Mouse (Mus musculus): Measurements from ENCODE around the gene Lmx1b. TPM values are rescaled to one million over a fixed set of nuclear protein-coding genes. Genes with fewer than 3 reads are reported as not detected.

Gene Lmx1b
- polyA plus RNA-seq, 1 experiment, result 16.0 TPM

DNA sequence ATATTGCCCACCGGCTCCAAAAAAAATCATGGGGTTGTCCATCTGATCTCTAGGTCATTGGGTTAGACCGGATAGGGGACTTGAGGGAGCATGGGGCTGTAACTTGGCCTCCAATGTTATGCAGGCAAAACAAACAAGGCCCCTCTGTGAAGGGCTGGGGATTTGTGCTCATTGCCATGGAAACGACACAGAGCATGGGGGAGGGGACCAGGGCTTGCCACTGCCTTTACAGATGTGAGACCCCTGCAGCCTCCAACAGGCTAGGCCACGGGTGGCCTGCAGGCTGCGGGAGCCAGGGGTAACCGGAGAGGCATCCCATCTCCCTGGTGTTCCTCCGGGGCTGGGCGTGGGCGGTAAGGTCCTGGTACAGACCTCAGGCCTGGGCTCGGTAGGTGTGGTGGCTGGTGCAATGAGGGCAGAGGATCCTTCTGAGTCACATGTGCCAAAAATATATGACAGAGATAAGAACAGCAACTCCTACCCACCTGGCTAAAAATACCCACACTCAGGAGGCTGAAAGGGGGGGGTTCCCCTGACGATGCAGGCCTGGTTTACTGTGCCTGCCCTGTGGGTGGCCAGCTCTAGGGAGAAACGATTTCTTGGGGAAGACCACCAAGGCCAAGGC is 47.3 kb downstream of the Lmx1b start:
- TF ChIP-seq POLR2A (IDR thresholded peaks at IDR 0.05; ENCODE audit: borderline replicate concordance, extremely low read depth, insufficient read depth, insufficient read length, poor library complexity, severe bottlenecking) (no peak), CTCF (IDR thresholded peaks at IDR 0.05; ENCODE audit: borderline replicate concordance, extremely low read depth, insufficient read depth, insufficient read length) (no peak)

DNA sequence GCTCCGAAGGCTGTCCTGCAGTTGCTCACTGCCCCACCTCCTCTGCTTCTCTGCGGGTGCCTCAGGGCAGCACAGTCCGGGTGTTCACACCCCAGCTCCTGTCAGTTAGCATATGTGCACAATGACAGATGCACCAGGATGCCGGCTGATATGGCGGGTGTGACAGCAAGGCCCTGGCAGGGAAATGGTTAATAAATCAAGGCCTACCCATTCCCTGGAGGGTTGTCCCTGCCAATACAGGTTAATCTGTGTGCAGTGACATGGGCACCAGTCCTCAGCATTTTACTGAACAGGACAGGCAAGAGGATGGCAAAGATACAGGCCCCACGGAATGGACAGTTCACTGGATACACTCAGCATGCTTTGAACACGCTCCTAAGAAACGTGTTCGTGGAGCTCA is 51.0 kb downstream of the Lmx1b start:
- TF ChIP-seq CTCF (IDR thresholded peaks at IDR 0.05; ENCODE audit: borderline replicate concordance, extremely low read depth, insufficient read depth, insufficient read length) (no peak), POLR2A (IDR thresholded peaks at IDR 0.05; ENCODE audit: borderline replicate concordance, extremely low read depth, insufficient read depth, insufficient read length, poor library complexity, severe bottlenecking) (no peak)
- DNase-seq (ENCODE audit: low read depth), result peak; percentile 31

More for the DNA sequence above, 47.3 kb downstream of the Lmx1b start:
- DNase-seq (ENCODE audit: low read depth), result peak; percentile 80

DNA sequence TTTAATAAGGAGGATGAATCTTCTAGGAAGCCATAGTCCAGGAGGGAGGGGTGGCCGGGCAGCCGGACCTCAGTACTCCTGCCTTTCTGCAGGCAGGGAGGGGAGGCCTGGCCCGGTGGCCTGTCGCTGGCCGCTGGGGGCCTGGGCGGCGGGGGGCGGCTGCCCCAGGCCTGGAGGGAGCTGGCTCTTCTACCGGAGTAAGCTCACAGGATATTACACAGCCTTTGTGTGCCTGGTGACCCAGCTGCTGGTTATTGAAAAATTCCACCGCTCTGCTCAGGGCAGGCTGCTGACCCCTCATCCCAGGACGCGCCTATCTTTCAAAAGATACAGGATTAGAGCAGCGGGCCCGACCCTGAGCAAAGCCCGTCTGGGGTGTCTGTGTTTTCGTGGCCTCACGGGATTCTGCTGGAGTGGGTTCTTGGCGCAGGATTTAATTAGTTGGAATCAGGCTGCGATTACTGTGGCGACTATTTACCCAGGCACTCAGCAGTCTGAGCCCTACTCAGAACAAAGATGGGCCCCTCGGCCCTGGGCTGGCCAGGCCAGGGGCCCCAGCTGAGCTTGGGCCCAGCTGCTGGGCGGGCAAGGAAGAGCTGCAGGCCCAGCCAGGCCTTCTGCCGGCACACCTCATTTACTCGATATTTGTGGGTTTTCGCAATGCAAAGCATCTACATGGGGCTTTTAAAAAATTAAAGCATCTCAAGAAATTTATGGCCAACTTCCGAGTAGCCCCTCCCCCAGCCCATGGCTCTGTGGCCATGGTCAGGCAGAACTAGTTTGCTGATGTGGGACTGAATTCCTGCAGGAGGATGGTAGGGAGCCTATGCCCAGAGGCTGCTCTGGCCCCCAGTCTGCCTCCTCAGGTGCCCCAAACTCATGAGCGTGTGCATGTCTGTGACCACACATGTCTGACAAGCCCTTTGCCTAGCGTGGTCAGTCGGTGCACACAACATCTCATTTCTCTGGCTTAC is 55.1 kb downstream of the Lmx1b start:
- peak; percentile 68 for DNase-seq (ENCODE audit: low read depth)
- TF ChIP-seq POLR2A (IDR thresholded peaks at IDR 0.05; ENCODE audit: borderline replicate concordance, extremely low read depth, insufficient read depth, insufficient read length, poor library complexity, severe bottlenecking), result no peak
- TF ChIP-seq CTCF (IDR thresholded peaks at IDR 0.05; ENCODE audit: borderline replicate concordance, extremely low read depth, insufficient read depth, insufficient read length), result no peak

DNA sequence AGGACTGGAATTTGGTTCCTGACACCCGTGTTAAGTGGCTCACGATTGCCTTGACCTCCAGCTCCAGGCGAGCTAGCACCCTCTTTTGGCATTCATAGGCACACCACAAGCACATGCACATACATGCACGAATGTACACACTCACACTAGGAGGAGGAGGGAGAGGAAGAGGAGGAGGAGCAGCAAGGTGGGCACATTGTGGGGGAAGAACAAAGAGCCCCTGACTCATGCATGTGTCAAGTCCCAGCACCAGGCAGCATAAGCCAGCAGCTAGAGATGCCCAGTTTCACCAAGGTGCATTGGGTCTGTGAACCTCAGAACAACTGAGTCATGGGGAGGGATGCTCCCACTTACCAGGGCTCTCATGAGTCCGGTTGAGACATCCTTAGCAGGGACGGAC is 56.5 kb downstream of the Lmx1b start:
- no peak for TF ChIP-seq POLR2A (IDR thresholded peaks at IDR 0.05; ENCODE audit: borderline replicate concordance, extremely low read depth, insufficient read depth, insufficient read length, poor library complexity, severe bottlenecking)
- TF ChIP-seq CTCF (IDR thresholded peaks at IDR 0.05; ENCODE audit: borderline replicate concordance, extremely low read depth, insufficient read depth, insufficient read length), result no peak
- DNase-seq (ENCODE audit: low read depth), result no peak

DNA sequence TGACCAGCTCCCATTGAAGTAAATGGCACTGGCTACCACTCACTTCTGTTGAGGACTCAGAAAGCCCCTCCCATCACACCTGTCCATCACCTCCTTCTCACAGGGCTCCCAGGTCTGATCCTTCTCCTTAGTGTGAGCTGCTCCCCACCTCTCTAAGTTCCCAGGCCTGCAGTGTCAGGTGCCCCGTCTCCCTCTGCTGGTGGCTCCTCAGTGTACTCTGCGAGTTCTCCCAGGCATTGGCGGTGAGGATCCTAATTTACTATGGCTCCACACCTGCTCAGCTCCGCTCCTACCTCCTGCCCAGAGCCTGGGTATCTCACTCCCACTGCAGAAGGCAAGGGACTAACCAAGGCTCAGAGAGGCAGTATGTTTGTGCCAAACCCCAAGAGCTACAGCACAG is 57.0 kb downstream of the Lmx1b start:
- TF ChIP-seq CTCF (IDR thresholded peaks at IDR 0.05; ENCODE audit: borderline replicate concordance, extremely low read depth, insufficient read depth, insufficient read length) (peak; percentile 48; the same call in 1 of the 2 replicates), POLR2A (IDR thresholded peaks at IDR 0.05; ENCODE audit: borderline replicate concordance, extremely low read depth, insufficient read depth, insufficient read length, poor library complexity, severe bottlenecking) (no peak)
- peak; percentile 27 for DNase-seq (ENCODE audit: low read depth)

DNA sequence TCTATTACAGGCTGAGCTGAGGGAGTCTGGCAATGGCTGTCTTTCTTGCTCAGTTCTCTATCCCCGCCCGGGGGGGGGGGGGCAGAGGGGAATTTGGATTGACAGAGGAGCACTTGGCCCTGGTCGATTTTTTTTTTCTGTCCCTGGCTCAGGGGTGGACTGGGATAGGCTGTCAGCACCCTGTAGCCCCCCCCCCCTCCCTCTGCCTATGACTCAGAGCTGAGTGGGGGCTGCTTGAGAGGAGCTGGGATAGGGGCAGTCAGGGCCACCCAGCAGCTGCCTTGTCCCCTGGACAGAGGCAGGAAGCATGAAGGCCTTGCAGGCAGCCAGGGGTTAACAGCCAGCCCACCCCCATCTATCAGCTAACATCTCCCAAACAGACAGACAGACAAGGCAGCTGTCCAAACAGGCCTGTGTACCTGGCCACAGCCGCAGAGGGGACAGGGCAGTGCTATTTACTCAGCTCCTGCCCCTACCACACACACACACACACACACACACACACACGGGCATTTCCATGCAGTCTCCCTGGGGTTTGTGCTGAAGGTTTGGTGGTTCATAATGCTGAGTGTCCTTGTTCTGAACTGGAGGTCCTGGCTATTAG is 57.8 kb downstream of the Lmx1b start:
- DNase-seq (ENCODE audit: low read depth), result no peak
- no peak for TF ChIP-seq CTCF (IDR thresholded peaks at IDR 0.05; ENCODE audit: borderline replicate concordance, extremely low read depth, insufficient read depth, insufficient read length)
- TF ChIP-seq POLR2A (IDR thresholded peaks at IDR 0.05; ENCODE audit: borderline replicate concordance, extremely low read depth, insufficient read depth, insufficient read length, poor library complexity, severe bottlenecking), result no peak

DNA sequence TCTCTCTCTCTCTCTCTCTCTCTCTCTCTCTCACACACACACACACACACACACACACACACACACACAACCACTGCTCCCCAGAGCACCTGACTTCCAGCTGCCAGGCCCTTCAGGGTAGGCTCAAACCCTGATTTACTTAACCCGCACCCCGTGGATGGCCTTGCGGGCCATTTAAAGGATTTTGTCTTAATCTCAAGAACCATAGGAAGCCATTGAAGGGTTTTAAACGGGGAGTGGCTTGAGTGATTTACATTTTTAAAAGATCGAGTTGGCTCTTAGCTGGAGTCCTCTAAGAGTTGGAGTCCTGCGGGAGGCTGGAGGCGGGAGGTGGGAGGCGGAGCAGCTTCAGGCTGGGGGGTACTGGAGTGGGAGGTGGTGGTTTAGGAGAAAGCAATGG is 58.4 kb downstream of the Lmx1b start:
- DNase-seq (ENCODE audit: low read depth), result peak; percentile 26
- TF ChIP-seq POLR2A (IDR thresholded peaks at IDR 0.05; ENCODE audit: borderline replicate concordance, extremely low read depth, insufficient read depth, insufficient read length, poor library complexity, severe bottlenecking), result no peak
- no peak for TF ChIP-seq CTCF (IDR thresholded peaks at IDR 0.05; ENCODE audit: borderline replicate concordance, extremely low read depth, insufficient read depth, insufficient read length)

DNA sequence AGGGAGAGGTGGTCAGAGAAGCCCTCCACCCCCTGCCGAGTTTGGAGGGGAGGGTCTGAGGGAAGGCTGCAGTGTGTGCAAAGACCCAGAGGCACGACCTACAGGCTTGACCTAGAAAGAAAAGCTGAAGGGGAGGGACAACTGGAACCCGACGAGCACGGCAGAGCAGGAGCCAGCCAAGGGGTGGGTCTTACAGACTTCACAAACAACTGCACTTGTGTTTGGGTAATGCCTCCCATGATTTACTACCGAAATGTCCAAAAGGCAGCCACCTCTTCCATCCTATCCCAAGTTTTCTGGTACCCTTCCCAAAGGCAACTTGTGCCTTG is 58.9 kb downstream of the Lmx1b start:
- peak; percentile 41 for DNase-seq (ENCODE audit: low read depth)
- TF ChIP-seq CTCF (IDR thresholded peaks at IDR 0.05; ENCODE audit: borderline replicate concordance, extremely low read depth, insufficient read depth, insufficient read length), result no peak

DNA sequence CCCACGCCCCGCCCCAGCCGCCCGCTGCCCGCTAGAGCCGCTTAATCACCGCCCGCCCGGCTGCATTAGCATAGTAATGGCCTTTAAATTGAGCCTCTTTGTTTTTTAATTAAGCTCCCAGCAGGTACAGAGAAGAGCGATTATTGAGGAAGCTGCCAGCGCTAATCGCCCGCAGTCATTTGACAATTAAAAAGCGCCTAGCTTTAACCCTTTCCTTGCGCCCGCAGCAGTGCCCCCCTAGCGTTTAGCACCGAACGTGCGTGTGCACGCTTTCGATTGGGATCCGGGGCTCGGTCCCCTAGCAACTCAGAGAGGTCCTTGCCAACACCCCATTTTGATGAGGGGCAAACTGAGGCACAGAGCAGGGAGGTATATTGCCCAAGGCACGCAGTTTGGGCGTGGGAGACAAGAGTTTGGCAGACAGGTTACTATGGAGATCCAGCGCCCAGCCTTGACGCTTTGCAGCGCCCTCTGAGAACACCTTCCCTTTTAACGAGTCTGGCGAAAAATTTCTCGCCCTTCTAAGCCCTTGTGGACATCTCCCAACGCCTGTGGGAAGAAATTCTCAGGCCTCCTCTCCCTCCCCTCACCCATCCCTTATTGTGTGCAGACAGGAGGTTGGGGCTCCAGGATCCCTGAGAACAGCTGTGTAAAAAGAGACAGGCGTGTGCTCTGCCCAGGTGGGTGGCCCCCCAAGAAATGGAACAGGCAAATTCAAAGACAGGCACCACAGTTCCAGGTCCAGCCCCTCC is 59.4 kb downstream of the Lmx1b start:
- peak; percentile 91 for DNase-seq (ENCODE audit: low read depth)
- TF ChIP-seq POLR2A (IDR thresholded peaks at IDR 0.05; ENCODE audit: borderline replicate concordance, extremely low read depth, insufficient read depth, insufficient read length, poor library complexity, severe bottlenecking) (no peak), CTCF (IDR thresholded peaks at IDR 0.05; ENCODE audit: borderline replicate concordance, extremely low read depth, insufficient read depth, insufficient read length) (peak; percentile 36; the same call in 1 of the 2 replicates)

DNA sequence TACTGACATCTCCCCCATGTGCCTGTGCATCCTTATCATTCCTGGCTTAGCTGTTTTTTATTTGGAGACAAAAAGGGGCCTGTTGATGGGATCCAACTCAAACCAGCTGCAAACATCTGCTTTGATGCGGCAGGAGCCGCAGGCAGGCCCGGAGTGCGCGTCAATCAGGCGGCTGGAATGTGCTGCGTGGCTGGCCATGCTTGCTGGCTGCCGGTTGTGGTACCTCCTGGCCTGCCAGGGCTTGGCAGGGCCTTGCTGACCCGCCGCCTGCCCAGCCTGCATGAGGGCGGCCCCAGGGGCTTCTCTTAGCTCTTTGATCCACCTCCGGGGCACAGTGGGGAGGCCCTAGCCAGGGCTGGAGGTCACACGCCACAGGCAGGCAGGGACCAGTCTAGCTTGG is 64.9 kb downstream of the Lmx1b start:
- TF ChIP-seq POLR2A (IDR thresholded peaks at IDR 0.05; ENCODE audit: borderline replicate concordance, extremely low read depth, insufficient read depth, insufficient read length, poor library complexity, severe bottlenecking) (no peak), CTCF (IDR thresholded peaks at IDR 0.05; ENCODE audit: borderline replicate concordance, extremely low read depth, insufficient read depth, insufficient read length) (no peak)
- no peak for DNase-seq (ENCODE audit: low read depth)

DNA sequence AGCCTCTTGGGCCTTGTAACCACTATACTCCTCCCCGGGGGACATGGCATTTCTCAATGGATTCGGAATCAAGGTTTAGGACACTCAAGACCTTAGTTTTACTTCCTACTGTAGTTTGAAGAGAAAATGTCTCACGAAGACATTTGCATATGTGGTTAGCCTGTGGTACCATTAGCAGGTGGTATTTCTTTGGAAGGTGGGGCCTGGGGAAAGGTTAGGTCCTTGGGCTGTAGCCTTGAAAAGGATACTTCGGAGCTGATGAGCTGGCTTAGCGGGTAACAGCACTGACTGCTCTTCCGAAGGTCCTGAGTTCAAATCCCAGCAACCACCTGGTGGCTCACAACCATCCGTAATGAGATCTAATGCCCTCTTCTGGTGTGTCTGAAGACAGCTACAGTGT is 67.2 kb downstream of the Lmx1b start:
- no peak for DNase-seq (ENCODE audit: low read depth)
- no peak for TF ChIP-seq POLR2A (IDR thresholded peaks at IDR 0.05; ENCODE audit: borderline replicate concordance, extremely low read depth, insufficient read depth, insufficient read length, poor library complexity, severe bottlenecking)
- TF ChIP-seq CTCF (IDR thresholded peaks at IDR 0.05; ENCODE audit: borderline replicate concordance, extremely low read depth, insufficient read depth, insufficient read length), result no peak
